Mouse (Mus musculus) stomach, embryonic 16.5 days (tissue): ENCODE measurements around the gene Ago4. TPM values are rescaled to one million over a fixed set of nuclear protein-coding genes. Genes with fewer than 3 reads are reported as not detected.

Experiments used
- ATAC-seq: fragments of 200-750 bp; cut with Nextera tagmentation; 2 replicates; pipeline ENCODE4 v1.8.0; 2017; ENCODE audit warnings: moderate number of reproducible peaks, moderate TSS enrichment; ENCODE audit not compliant: insufficient read depth, low FRiP score
- H3K27ac ChIP-seq: fragments of 300-500 bp; sonication (generic); 2 replicates; pipeline ENCODE4 v1.5.1; 2014; ENCODE audit warnings: low read length
- H3K27me3 ChIP-seq: fragments of 300-500 bp; sonication (generic); 2 replicates; pipeline ENCODE4 v1.6.1; 2014; ENCODE audit warnings: low read length, control low read depth, mixed read lengths; ENCODE audit not compliant: control insufficient read depth, insufficient read depth
- H3K36me3 ChIP-seq: fragments of 300-500 bp; sonication (generic); 2 replicates; pipeline ENCODE4 v1.6.1; 2014; ENCODE audit warnings: low read length; ENCODE audit not compliant: control insufficient read depth, insufficient read depth
- H3K4me1 ChIP-seq: fragments of 300-500 bp; sonication (generic); 2 replicates; pipeline ENCODE4 v1.6.1; 2014; ENCODE audit warnings: low read length, control low read depth, mixed read lengths; ENCODE audit not compliant: control insufficient read depth, insufficient read depth
- H3K4me2 ChIP-seq: fragments of 300-500 bp; sonication (generic); 2 replicates; pipeline ENCODE4 v1.6.1; 2014; ENCODE audit warnings: low read depth, low read length, mixed read lengths
- H3K4me3 ChIP-seq: fragments of 300-500 bp; sonication (generic); replicated peaks from 2 replicates; pipeline ENCODE4 v1.5.1; 2014; ENCODE audit warnings: mild to moderate bottlenecking, low read length
- H3K9ac ChIP-seq: fragments of 300-500 bp; sonication (generic); 2 replicates; pipeline ENCODE4 v1.6.1; 2014; ENCODE audit warnings: low read length
- H3K9me3 ChIP-seq: fragments of 300-500 bp; sonication (generic); replicated peaks from 2 replicates; pipeline ENCODE4 v1.6.1; 2016; ENCODE audit warnings: low read length, control low read depth; ENCODE audit not compliant: control insufficient read depth
- WGBS: fragments of 180-500 bp; shearing (Covaris S2); extraction: QIAGEN DNeasy Blood & Tissue Kit; methylation state at CpG from one replicate; pipeline ENCODE4 v1.1.7; 2014; 5-methylcytosine and 5-hydroxymethylcytosine counted together
- polyA plus RNA-seq: library from polyadenylated mRNA; unstranded; fragments of >200 nt; fragmentation: Nextera tagmentation; extraction: Ambion mirVana; gene quantifications from 2 replicates; pipeline ENCODE4 v1.2.1, GENCODE M21; 2015

Ago4 gene
- polyA plus RNA-seq = 1.4 and 1.9 TPM in 2 replicates

GRCm38 (mm10) chr4:126532827-126533728 lies at the start of gene Ago4:
TSS of gene Ago4 (minus strand) at chr4:126533472.
- Histone ChIP-seq H3K4me1 (no peaks in the 10 kb centered on the region), H3K27me3 (no peaks in the 10 kb centered on the region), H3K9ac (peak within 1 kb of the TSS; percentile 91), H3K27ac (no peak within 1 kb of the TSS), H3K4me2 (peak within 1 kb of the TSS; percentile 91), H3K36me3 (no peaks in the 10 kb centered on the region), H3K4me3 (peak within 1 kb of the TSS; percentile 76), H3K9me3 (no peaks in the 10 kb centered on the region)
- WGBS = under 1% methylated on average over 91 of the region's 120 CpGs
- peak; percentile 84 for ATAC-seq

GRCm38 (mm10) chr4:126579077-126579476 lies 45.8 kb upstream of the Ago4 start:
- no peak overlapping the region for H3K9ac ChIP-seq
- no peak overlapping the region for H3K4me3 ChIP-seq
- no peaks in the 10 kb centered on the region for H3K4me1 ChIP-seq
- ATAC-seq = no peak
- 0 out of 2 replicates have a peak, but pooled peaks cover 3% of the 10 kb centered on the region for H3K9me3 ChIP-seq
- H3K36me3 ChIP-seq = peaks cover 21% of the 10 kb centered on the region
- no peaks in the 10 kb centered on the region for H3K27me3 ChIP-seq
- WGBS = 89% methylated on average over 2 of the region's 2 CpGs
- no peak overlapping the region for H3K4me2 ChIP-seq
- no peak overlapping the region for H3K27ac ChIP-seq

GRCm38 (mm10) chr4:126577920-126578319 lies 44.6 kb upstream of the Ago4 start:
- H3K4me1 ChIP-seq = no peaks in the 10 kb centered on the region
- no peaks in the 10 kb centered on the region for H3K27me3 ChIP-seq
- no peak overlapping the region for H3K9ac ChIP-seq
- H3K27ac ChIP-seq = no peak overlapping the region
- peaks cover 31% of the 10 kb centered on the region for H3K36me3 ChIP-seq
- H3K4me3 ChIP-seq = no peak overlapping the region
- WGBS = 81% methylated on average over 3 of the region's 3 CpGs
- H3K9me3 ChIP-seq = 0 out of 2 replicates have a peak, but pooled peaks cover 3% of the 10 kb centered on the region
- no peak for ATAC-seq
- H3K4me2 ChIP-seq = no peak overlapping the region

GRCm38 (mm10) chr4:126576281-126576680 lies 43.0 kb upstream of the Ago4 start:
- H3K4me3 ChIP-seq = no peak overlapping the region
- H3K9ac ChIP-seq = no peak overlapping the region
- 86% methylated on average over 5 of the region's 5 CpGs for WGBS
- no peaks in the 10 kb centered on the region for H3K27me3 ChIP-seq
- no peak for ATAC-seq
- no peak overlapping the region for H3K27ac ChIP-seq
- no peaks in the 10 kb centered on the region for H3K4me1 ChIP-seq
- H3K9me3 ChIP-seq = 0 out of 2 replicates have a peak, but pooled peaks cover 3% of the 10 kb centered on the region
- H3K36me3 ChIP-seq = peaks cover 37% of the 10 kb centered on the region
- H3K4me2 ChIP-seq = no peak overlapping the region

- no peaks in the 10 kb centered on the region for H3K27me3 ChIP-seq
- 0 out of 2 replicates have a peak, but pooled peaks cover 3% of the 10 kb centered on the region for H3K9me3 ChIP-seq
- no peak overlapping the region for H3K4me2 ChIP-seq
- H3K9ac ChIP-seq = no peak overlapping the region
- peaks cover 23% of the 10 kb centered on the region for H3K36me3 ChIP-seq
- H3K27ac ChIP-seq = no peak overlapping the region
- ATAC-seq = no peak
- no peaks in the 10 kb centered on the region for H3K4me1 ChIP-seq
- WGBS = 87% methylated on average over 3 of the region's 3 CpGs
- H3K4me3 ChIP-seq = no peak overlapping the region
Measured at GRCm38 (mm10) chr4:126569783-126570182, 36.5 kb upstream of the Ago4 start.

- Histone ChIP-seq H3K36me3 (no peaks in the 10 kb centered on the region), H3K9me3 (no peaks in the 10 kb centered on the region), H3K4me1 (no peaks in the 10 kb centered on the region), H3K27ac (no peak overlapping the region), H3K9ac (no peak overlapping the region), H3K4me2 (no peak overlapping the region), H3K4me3 (no peak overlapping the region), H3K27me3 (no peaks in the 10 kb centered on the region)
- 93% methylated on average over 4 of the region's 4 CpGs for WGBS
- no peak for ATAC-seq
Measured at GRCm38 (mm10) chr4:126567243-126567642, 34.0 kb upstream of the Ago4 start.

- WGBS = 65% methylated on average over 6 of the region's 6 CpGs
Measured at GRCm38 (mm10) chr4:126563798-126564197, 30.5 kb upstream of the Ago4 start.

GRCm38 (mm10) chr4:126556809-126557711 lies 23.8 kb upstream of the Ago4 start, which contains the start of gene Clspn:
TSS of gene Clspn (plus strand) at chr4:126556935.
- under 1% methylated on average over 54 of the region's 54 CpGs for WGBS
- peak; percentile 94 for ATAC-seq
- H3K36me3 ChIP-seq = no peaks in the 10 kb centered on the region

More at GRCm38 (mm10) chr4:126563798-126564197, 30.5 kb upstream of the Ago4 start:
- no peak overlapping the region for H3K4me2 ChIP-seq
- H3K9me3 ChIP-seq = no peaks in the 10 kb centered on the region
- H3K36me3 ChIP-seq = no peaks in the 10 kb centered on the region
- H3K4me3 ChIP-seq = no peak overlapping the region
- no peaks in the 10 kb centered on the region for H3K4me1 ChIP-seq
- no peak overlapping the region for H3K9ac ChIP-seq
- no peaks in the 10 kb centered on the region for H3K27me3 ChIP-seq
- H3K27ac ChIP-seq = no peak overlapping the region
- ATAC-seq = no peak

More at GRCm38 (mm10) chr4:126556809-126557711, 23.8 kb upstream of the Ago4 start, which contains the start of gene Clspn:
- Histone ChIP-seq H3K4me2 (peak within 1 kb of the TSS; percentile 74), H3K27me3 (no peaks in the 10 kb centered on the region), H3K27ac (peak within 1 kb of the TSS; percentile 23; the same call in 1 of the 2 replicates), H3K9ac (peak within 1 kb of the TSS; percentile 77), H3K4me3 (peak within 1 kb of the TSS; percentile 72), H3K4me1 (0 out of 2 replicates have a peak, but pooled peaks cover 4% of the 10 kb centered on the region), H3K9me3 (no peaks in the 10 kb centered on the region)
